Mouse (Mus musculus) hindbrain, postnatal 0 days (tissue): ENCODE data around the gene Smyd3. TPM values are rescaled to one million over a fixed set of nuclear protein-coding genes. Genes with fewer than 3 reads are reported as not detected.

Experiments
- ATAC-seq: fragments of 200-750 bp; cut with Nextera tagmentation; 2 replicates; pipeline ENCODE4 v1.8.0; 2017; ENCODE audit warnings: mild to moderate bottlenecking, moderate TSS enrichment, moderate library complexity
- DNase-seq: peaks from one replicate; pipeline ENCODE4 v3.0.0-alpha.2; 2015; ENCODE audit warnings: low spot score
- H3K27ac ChIP-seq: fragments of 300-500 bp; sonication (generic); 2 replicates; pipeline ENCODE4 v1.5.1; 2014; ENCODE audit warnings: mild to moderate bottlenecking
- H3K27me3 ChIP-seq: fragments of 300-500 bp; sonication (generic); 2 replicates; pipeline ENCODE4 v1.6.1; 2014; ENCODE audit warnings: low read length, mixed read lengths; ENCODE audit not compliant: insufficient read depth
- H3K36me3 ChIP-seq: fragments of 300-500 bp; sonication (generic); 2 replicates; pipeline ENCODE4 v1.6.1; 2014; ENCODE audit warnings: low read length, mixed read lengths; ENCODE audit not compliant: insufficient read depth
- H3K4me1 ChIP-seq: fragments of 300-500 bp; sonication (generic); 2 replicates; pipeline ENCODE4 v1.6.1; 2014; ENCODE audit warnings: antibody characterized with exemption, low read length, mixed read lengths; ENCODE audit not compliant: insufficient read depth
- H3K4me2 ChIP-seq: fragments of 300-500 bp; sonication (generic); 2 replicates; pipeline ENCODE4 v1.6.1; 2014; ENCODE audit warnings: low read depth, mild to moderate bottlenecking, low read length, moderate library complexity, mixed read lengths
- H3K4me3 ChIP-seq: fragments of 300-500 bp; sonication (generic); 2 replicates; pipeline ENCODE4 v1.5.1; 2014; ENCODE audit warnings: low read length
- H3K9ac ChIP-seq: fragments of 300-500 bp; sonication (generic); replicated peaks from 2 replicates; pipeline ENCODE4 v1.6.1; 2014; ENCODE audit warnings: mild to moderate bottlenecking, low read length, moderate library complexity, mixed read lengths
- H3K9me3 ChIP-seq: fragments of 300-500 bp; sonication (generic); 2 replicates; pipeline ENCODE4 v1.6.1; 2016; ENCODE audit warnings: low read length, mixed read lengths
- CTCF ChIP-seq: IDR thresholded peaks from 2 replicates; pipeline ENCODE4 v1.5.1; 2016; ENCODE audit warnings: antibody characterized with exemption, control low read depth, low read depth
- WGBS: fragments of 180-500 bp; shearing (Covaris S2); extraction: QIAGEN DNeasy Blood & Tissue Kit; methylation state at CpG from one replicate; pipeline ENCODE4 v1.1.7; 2014; 5-methylcytosine and 5-hydroxymethylcytosine counted together
- polyA plus RNA-seq: library from polyadenylated mRNA; unstranded; fragments of >200 nt; fragmentation: Nextera tagmentation; extraction: Ambion mirVana; gene quantifications from 2 replicates; pipeline ENCODE4 v1.2.1, GENCODE M21; 2015
- total RNA-seq: library from RNA; depleted of rRNA; stranded (reverse); fragments of >200 nt; gene quantifications from 2 replicates; pipeline ENCODE4 v1.2.3, GENCODE M21; 2014

The Smyd3 gene
- total and polyA plus RNA-seq, 2 experiments from 2014 or later, result 15.4 to 26.1 TPM

DNA sequence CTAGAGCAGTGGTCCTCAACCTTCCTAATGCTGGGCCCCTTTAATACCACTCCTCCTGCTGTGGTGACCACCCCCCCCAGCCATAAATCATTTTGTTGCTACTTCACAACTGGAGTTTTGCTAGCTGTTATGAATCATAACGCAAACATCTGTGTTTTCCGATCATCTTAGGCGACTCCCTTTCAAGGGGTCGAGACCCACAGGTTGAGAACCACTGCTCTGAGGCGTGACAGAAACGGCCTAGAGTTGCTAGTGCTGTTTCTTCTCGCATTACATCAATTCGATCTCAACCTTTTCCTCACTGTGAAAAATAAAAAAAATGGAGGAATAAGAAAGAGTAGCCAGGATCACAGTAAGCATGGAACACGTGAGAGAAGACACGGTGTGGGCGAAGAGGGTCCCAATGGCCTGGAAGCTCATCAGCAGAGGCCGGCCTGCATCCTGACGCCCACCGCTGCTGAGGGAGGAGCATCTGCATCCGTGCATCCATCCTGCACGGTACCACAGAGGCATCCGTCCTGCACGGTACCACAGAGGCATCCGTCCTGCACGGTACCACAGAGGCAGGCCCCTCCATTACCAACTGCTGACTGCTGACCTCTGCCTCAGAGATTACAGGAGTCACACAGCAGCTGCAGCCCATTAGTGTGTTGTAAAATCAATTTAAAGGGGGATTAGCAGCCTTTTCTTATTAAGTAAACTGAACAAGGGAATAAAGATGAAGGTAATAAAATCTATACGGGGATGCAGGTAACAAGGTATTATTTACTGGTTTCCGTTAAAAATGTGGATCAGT, 56.6 kb downstream of the Smyd3 start:
- no peak for TF ChIP-seq CTCF
- ATAC-seq, result no peak

DNA sequence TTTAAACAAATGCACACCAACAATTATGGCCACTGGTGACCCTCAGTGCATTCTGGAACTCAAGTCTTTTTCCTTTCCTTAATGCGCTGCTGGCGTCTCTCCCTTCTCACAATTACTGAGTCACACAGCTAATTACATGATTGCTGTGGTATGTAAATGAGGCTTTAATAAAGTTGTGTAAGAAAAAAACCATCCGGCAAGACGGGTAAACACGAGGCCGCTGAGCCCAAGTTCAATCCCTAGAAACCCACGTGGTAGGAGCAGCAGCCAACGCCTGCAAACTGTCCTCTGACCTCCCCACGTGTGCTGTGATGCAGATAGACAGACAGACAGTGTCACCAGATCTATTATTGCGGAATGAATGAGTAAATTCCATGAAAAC, 58.9 kb downstream of the Smyd3 start:
- H3K9me3 ChIP-seq, result no peaks in the 10 kb centered on the region
- TF ChIP-seq CTCF, result no peak
- H3K27ac ChIP-seq, result no peak overlapping the region
- no peaks in the 10 kb centered on the region for H3K27me3 ChIP-seq
- DNase-seq, result peak; percentile 30
- no peaks in the 10 kb centered on the region for H3K4me1 ChIP-seq
- H3K4me2 ChIP-seq, result no peak overlapping the region
- no peak overlapping the region for H3K9ac ChIP-seq
- 33% methylated on average over 10 of the region's 10 CpGs for WGBS
- no peak overlapping the region for H3K4me3 ChIP-seq
- H3K36me3 ChIP-seq, result no peaks in the 10 kb centered on the region
- no peak for ATAC-seq

More for the DNA sequence above, 56.6 kb downstream of the Smyd3 start:
- no peak overlapping the region for H3K4me2 ChIP-seq
- no peak overlapping the region for H3K9ac ChIP-seq
- DNase-seq, result no peak
- H3K4me1 ChIP-seq, result no peaks in the 10 kb centered on the region
- H3K36me3 ChIP-seq, result no peaks in the 10 kb centered on the region
- no peak overlapping the region for H3K4me3 ChIP-seq
- no peak overlapping the region for H3K27ac ChIP-seq
- H3K27me3 ChIP-seq, result no peaks in the 10 kb centered on the region
- WGBS, result 82% methylated on average over 22 of the region's 22 CpGs
- no peaks in the 10 kb centered on the region for H3K9me3 ChIP-seq

DNA sequence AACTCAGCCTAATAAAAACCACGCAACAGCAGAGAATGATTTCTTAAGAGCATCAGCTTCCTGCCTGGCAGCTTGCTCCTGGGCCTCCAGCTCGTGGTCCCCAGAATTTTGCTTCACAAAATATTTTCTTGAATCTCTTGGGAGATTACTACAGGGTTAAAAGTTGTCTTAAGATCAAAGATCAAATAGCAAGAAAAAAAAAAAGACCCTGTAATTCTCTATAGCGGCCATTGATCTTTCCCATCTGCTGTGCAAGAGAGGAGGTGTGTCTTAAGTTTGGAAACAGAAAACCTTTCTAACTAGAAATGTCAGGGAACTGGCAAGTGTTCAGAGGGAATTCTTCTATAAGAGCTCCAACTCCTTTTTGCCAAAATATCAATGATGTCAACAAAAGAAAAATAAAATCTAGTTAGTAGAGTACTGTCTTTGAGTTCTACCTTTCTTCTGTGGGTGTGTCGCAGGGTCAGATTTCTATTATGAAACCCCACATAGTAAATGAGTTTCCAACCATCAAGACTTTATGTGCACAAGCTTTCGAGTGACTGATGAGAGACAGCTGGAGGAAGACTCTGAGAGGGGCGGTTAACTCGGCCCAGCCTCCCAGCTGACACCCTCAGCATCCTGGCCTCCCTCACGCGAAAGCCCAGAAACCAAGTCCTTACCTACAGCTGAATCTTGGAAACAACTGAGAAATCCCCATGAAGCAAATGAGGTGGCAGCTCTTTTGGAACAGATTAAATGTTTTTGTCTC, 59.4 kb downstream of the Smyd3 start:
- Histone ChIP-seq H3K4me1 (no peaks in the 10 kb centered on the region), H3K27ac (no peak overlapping the region), H3K4me3 (no peak overlapping the region), H3K9me3 (no peaks in the 10 kb centered on the region), H3K9ac (no peak overlapping the region), H3K4me2 (no peak overlapping the region), H3K27me3 (no peaks in the 10 kb centered on the region), H3K36me3 (no peaks in the 10 kb centered on the region)
- ATAC-seq (no peak), DNase-seq (no peak)
- 51% methylated on average over 9 of the region's 9 CpGs for WGBS
- no peak for TF ChIP-seq CTCF

DNA sequence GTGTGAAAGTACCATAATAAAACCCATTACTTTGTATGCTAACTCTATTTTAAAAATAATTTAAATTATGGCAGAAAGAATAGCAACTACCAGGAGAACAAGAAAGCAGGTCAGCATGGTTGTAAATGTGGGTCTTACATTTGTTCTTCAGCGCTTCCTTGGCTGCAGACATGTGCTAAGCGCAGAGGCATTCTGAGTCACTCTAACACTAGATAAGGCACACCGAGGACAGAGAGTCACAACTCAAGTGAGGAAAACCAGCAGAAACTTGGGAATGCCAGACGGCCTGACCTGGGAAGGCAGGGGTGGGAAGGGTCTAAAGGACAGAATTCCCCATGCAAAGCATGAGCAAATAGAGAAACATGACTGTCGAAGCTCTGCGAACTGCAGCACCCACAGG, 63.2 kb downstream of the Smyd3 start:
- no peaks in the 10 kb centered on the region for H3K36me3 ChIP-seq
- 81% methylated on average over 6 of the region's 6 CpGs for WGBS
- no peak overlapping the region for H3K4me2 ChIP-seq
- TF ChIP-seq CTCF, result no peak
- DNase-seq, result no peak
- H3K4me3 ChIP-seq, result no peak overlapping the region
- no peaks in the 10 kb centered on the region for H3K4me1 ChIP-seq
- no peak overlapping the region for H3K27ac ChIP-seq
- no peaks in the 10 kb centered on the region for H3K9me3 ChIP-seq
- no peak overlapping the region for H3K9ac ChIP-seq
- no peak for ATAC-seq
- H3K27me3 ChIP-seq, result no peaks in the 10 kb centered on the region

DNA sequence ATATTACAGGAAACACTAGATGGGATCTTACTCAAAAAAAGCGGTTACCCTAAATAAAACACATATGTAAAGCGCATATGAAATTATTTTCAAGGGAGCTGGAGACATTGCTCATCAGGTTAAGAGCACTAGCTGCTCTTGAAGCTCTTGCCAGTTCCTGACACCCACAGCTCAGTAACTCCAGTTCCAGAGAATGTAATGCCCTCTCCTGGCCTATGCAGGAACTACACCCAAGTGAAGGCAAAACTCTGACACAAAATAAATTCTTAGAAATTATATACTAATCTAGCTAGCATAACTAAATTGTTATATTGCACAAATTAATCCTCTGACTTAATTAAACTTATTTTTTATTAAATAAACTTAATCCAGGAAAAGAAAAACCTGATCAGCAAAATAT, 66.6 kb downstream of the Smyd3 start:
- WGBS, result 95% methylated on average over 2 of the region's 2 CpGs
- Histone ChIP-seq H3K9me3 (no peaks in the 10 kb centered on the region), H3K4me2 (no peak overlapping the region), H3K27ac (no peak overlapping the region), H3K27me3 (no peaks in the 10 kb centered on the region), H3K9ac (no peak overlapping the region), H3K4me1 (no peaks in the 10 kb centered on the region; the same call in none of the 2 replicates), H3K4me3 (no peak overlapping the region), H3K36me3 (no peaks in the 10 kb centered on the region)
- DNase-seq (peak; percentile 51), ATAC-seq (no peak)
- TF ChIP-seq CTCF, result peak; percentile 66

GRCm38 (mm10) chr1:179446845-179447212, 71.0 kb downstream of the Smyd3 start:
- no peak overlapping the region for H3K9ac ChIP-seq
- no peak for DNase-seq
- no peaks in the 10 kb centered on the region for H3K36me3 ChIP-seq
- H3K9me3 ChIP-seq, result no peaks in the 10 kb centered on the region
- 16% methylated on average over 2 of the region's 2 CpGs for WGBS
- no peak overlapping the region for H3K4me3 ChIP-seq
- H3K27ac ChIP-seq, result no peak overlapping the region
- ATAC-seq, result no peak; the same call in 1 of the 2 replicates
- no peaks in the 10 kb centered on the region; the same call in none of the 2 replicates for H3K4me1 ChIP-seq
- no peaks in the 10 kb centered on the region for H3K27me3 ChIP-seq
- peak overlapping the region; percentile 19; the same call in 1 of the 2 replicates for H3K4me2 ChIP-seq
- TF ChIP-seq CTCF, result no peak
